Mouse (Mus musculus) spleen, postnatal 14 days (tissue): ENCODE data around the gene Gm13275.
A peak's percentile ranks its signal among the peaks of the same experiment; 100 is the strongest.
"Not testable (repeated sequence)": the region's sequence is repeated elsewhere in the genome, so short reads cannot be mapped to it uniquely, and the experiment has no call there.

Experiments
- DNase-seq, 2 experiments: peaks; one replicate each; pipeline ENCODE4 v3.0.0; 2021 to 2022; ENCODE audit warnings: low spot score in 2 of 2

Gm13275 gene

GRCm38 (mm10) chr4:88793936-88794675, at the start of gene Gm13275:
TSS of gene Gm13275 (plus strand) at chr4:88794487.
- DNase-seq = peak; percentile 34 to 58

- DNase-seq = no peak
Measured at GRCm38 (mm10) chr4:88749926-88750325, 44.4 kb upstream of the Gm13275 start.

- peak; percentile 62 to 66 for DNase-seq
Measured at GRCm38 (mm10) chr4:88754818-88755340, 39.4 kb upstream of the Gm13275 start, which contains the start of gene Gm13271. TSS of gene Gm13271 (plus strand) at chr4:88754868.

GRCm38 (mm10) chr4:88756581-88757513, 37.4 kb upstream of the Gm13275 start:
- not testable (repeated sequence) for DNase-seq

- DNase-seq = peak; percentile 74 to 75
Measured at GRCm38 (mm10) chr4:88757628-88758031, 36.7 kb upstream of the Gm13275 start.

- not testable (repeated sequence) for DNase-seq
Measured at GRCm38 (mm10) chr4:88758751-88759150, 35.5 kb upstream of the Gm13275 start.

GRCm38 (mm10) chr4:88759610-88760268, 34.5 kb upstream of the Gm13275 start, which contains the start of gene Gm13283:
TSS of gene Gm13283 (plus strand) at chr4:88760119.
- not testable (repeated sequence) for DNase-seq

- peak in 1 of 2 experiments; percentile 27 for DNase-seq
Measured at GRCm38 (mm10) chr4:88760431-88760830, 33.9 kb upstream of the Gm13275 start.

GRCm38 (mm10) chr4:88761776-88762175, 32.5 kb upstream of the Gm13275 start:
- DNase-seq = peak; percentile 59 to 61

- DNase-seq = not testable (repeated sequence)
Measured at GRCm38 (mm10) chr4:88762341-88762740, 31.9 kb upstream of the Gm13275 start.

GRCm38 (mm10) chr4:88763384-88764018, 30.8 kb upstream of the Gm13275 start:
- DNase-seq = not testable (repeated sequence)

GRCm38 (mm10) chr4:88773534-88773933, 20.8 kb upstream of the Gm13275 start, which contains the start of gene Gm13290:
TSS of gene Gm13290 (plus strand) at chr4:88773834.
- not testable (repeated sequence) for DNase-seq

GRCm38 (mm10) chr4:88776622-88777021, 17.7 kb upstream of the Gm13275 start, which contains the start of gene Gm13289:
TSS of gene Gm13289 (plus strand) at chr4:88776922.
- not testable (repeated sequence) for DNase-seq

GRCm38 (mm10) chr4:88779550-88779949, 14.7 kb upstream of the Gm13275 start, which contains the start of gene Gm13272:
TSS of gene Gm13272 (plus strand) at chr4:88779850.
- DNase-seq = not testable (repeated sequence)

- not testable (repeated sequence) for DNase-seq
Measured at GRCm38 (mm10) chr4:88780320-88780719, 14.0 kb upstream of the Gm13275 start.

GRCm38 (mm10) chr4:88781831-88782230, 12.5 kb upstream of the Gm13275 start, which contains the start of gene Ifnz:
TSS of gene Ifnz (plus strand) at chr4:88782131.
- DNase-seq = not testable (repeated sequence)

- not testable (repeated sequence) for DNase-seq
Measured at GRCm38 (mm10) chr4:88782335-88782734, 12.0 kb upstream of the Gm13275 start.

- not testable (repeated sequence) for DNase-seq
Measured at GRCm38 (mm10) chr4:88785409-88785808, 8.9 kb upstream of the Gm13275 start, which contains the start of gene Gm13276. TSS of gene Gm13276 (plus strand) at chr4:88785709.

GRCm38 (mm10) chr4:88788402-88788801, 5.9 kb upstream of the Gm13275 start, which contains the start of gene Gm13277:
TSS of gene Gm13277 (plus strand) at chr4:88788632.
- DNase-seq = peak; percentile 30 to 47

- not testable (repeated sequence) for DNase-seq
Measured at GRCm38 (mm10) chr4:88791250-88791649, 3.0 kb upstream of the Gm13275 start, which contains the start of gene Gm13278. TSS of gene Gm13278 (plus strand) at chr4:88791550.
